Mouse (Mus musculus): ENCODE measurements around the gene Klhl22.

- TF ChIP-seq CTCF (IDR thresholded peaks at IDR 0.05; ENCODE audit: extremely low read depth, insufficient read depth, low read length) (no peak), POLR2A (IDR thresholded peaks at IDR 0.05; ENCODE audit: extremely low read depth, insufficient read depth, low read length) (no peak)
These were observed 36.1 kb upstream of the Klhl22 start for GRCm38 (mm10) chr16:17723325-17723626.

Measured in cortical plate, adult 2 months (tissue).